Mouse (Mus musculus) R1 (cell line): Measurements from ENCODE around the gene Fbxl4.

Experiments
- DNase-seq: peaks from one replicate; pipeline ENCODE4 v3.0.0-alpha.2; 2018; ENCODE audit warnings: low read depth, low spot score

Gene Fbxl4

GRCm38 (mm10) chr4:22476967-22477710 is 119.8 kb downstream of the Fbxl4 start:
- DNase-seq, result peak; percentile 76

DNA sequence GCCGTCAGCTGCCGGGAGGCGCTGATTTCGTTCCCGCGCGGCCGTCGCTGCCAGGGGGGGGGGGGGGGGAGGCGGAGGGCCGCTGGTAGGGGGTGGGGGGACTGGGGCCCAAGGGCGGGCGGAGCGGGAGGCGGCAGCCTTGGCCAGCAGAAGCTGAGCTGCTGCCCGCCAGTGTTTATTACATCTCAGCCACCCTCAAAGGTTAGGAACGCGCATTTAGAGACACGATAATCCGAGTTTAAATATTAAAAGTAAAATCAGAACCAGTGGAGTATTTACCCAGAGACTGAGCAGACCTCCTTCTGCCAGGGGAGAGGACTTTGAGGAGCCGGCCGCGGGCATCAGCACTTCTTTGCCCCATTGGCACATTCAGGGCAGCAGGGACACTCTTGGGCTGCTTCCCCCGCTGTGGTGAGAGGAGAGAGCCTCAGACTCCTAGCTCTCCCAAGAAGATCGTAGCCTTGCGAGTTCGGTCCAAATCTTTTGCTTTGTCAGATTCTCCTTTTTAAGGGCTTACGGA is 120.4 kb downstream of the Fbxl4 start:
- peak; percentile 23 for DNase-seq

- DNase-seq, result no peak
Observed at GRCm38 (mm10) chr4:22478488-22479367, 121.4 kb downstream of the Fbxl4 start.

- DNase-seq, result peak; percentile 68
Observed at GRCm38 (mm10) chr4:22479368-22480090, 122.2 kb downstream of the Fbxl4 start.

- no peak for DNase-seq
Observed at GRCm38 (mm10) chr4:22480091-22480857, 122.9 kb downstream of the Fbxl4 start.

GRCm38 (mm10) chr4:22480858-22481205 is 123.5 kb downstream of the Fbxl4 start:
- no peak for DNase-seq

- no peak for DNase-seq
Observed at GRCm38 (mm10) chr4:22482118-22482517, 124.8 kb downstream of the Fbxl4 start.

GRCm38 (mm10) chr4:22482756-22483280 is 125.5 kb downstream of the Fbxl4 start:
- DNase-seq, result no peak

GRCm38 (mm10) chr4:22483548-22483947 is 126.2 kb downstream of the Fbxl4 start:
- no peak for DNase-seq
